Mouse (Mus musculus) heart, embryonic 13.5 days (tissue): Measurements from ENCODE around the gene Col4a2. TPM values are rescaled to one million over a fixed set of nuclear protein-coding genes. Genes with fewer than 3 reads are reported as not detected.

ENCODE experiments used
- ATAC-seq: fragments of 200-750 bp; cut with Nextera tagmentation; 2 replicates; pipeline ENCODE4 v1.8.0; 2017; ENCODE audit warnings: moderate TSS enrichment; ENCODE audit not compliant: insufficient number of reproducible peaks, low FRiP score, low TSS enrichment; ENCODE audit errors: extremely low read depth
- H3K27ac ChIP-seq: fragments of 300-500 bp; sonication (generic); replicated peaks from 2 replicates; pipeline ENCODE4 v1.5.1; 2015; ENCODE audit warnings: moderate library complexity, mild to moderate bottlenecking, inconsistent platforms
- H3K27me3 ChIP-seq: fragments of 300-500 bp; sonication (generic); replicated peaks from 2 replicates; pipeline ENCODE4 v1.6.1; 2015; ENCODE audit warnings: mild to moderate bottlenecking, inconsistent platforms
- H3K36me3 ChIP-seq: fragments of 300-500 bp; sonication (generic); 2 replicates; pipeline ENCODE4 v1.6.1; 2015; ENCODE audit warnings: mild to moderate bottlenecking, inconsistent platforms
- H3K4me1 ChIP-seq: fragments of 300-500 bp; sonication (generic); 2 replicates; pipeline ENCODE4 v1.6.1; 2015; ENCODE audit warnings: inconsistent platforms
- H3K4me2 ChIP-seq: fragments of 300-500 bp; sonication (generic); 2 replicates; pipeline ENCODE4 v1.6.1; 2015; ENCODE audit warnings: inconsistent platforms, mild to moderate bottlenecking, moderate library complexity
- H3K4me3 ChIP-seq: fragments of 300-500 bp; sonication (generic); 2 replicates; pipeline ENCODE4 v1.5.1; 2015; ENCODE audit warnings: moderate library complexity, mild to moderate bottlenecking, inconsistent platforms
- H3K9ac ChIP-seq: fragments of 300-500 bp; sonication (generic); 2 replicates; pipeline ENCODE4 v1.6.1; 2015; ENCODE audit warnings: inconsistent platforms, mild to moderate bottlenecking, moderate library complexity
- H3K9me3 ChIP-seq: fragments of 300-500 bp; sonication (generic); 2 replicates; pipeline ENCODE4 v1.6.1; 2016; ENCODE audit warnings: inconsistent platforms
- WGBS: fragments of 180-500 bp; shearing (Covaris S2); methylation state at CpG from one replicate; pipeline ENCODE4 v1.1.7; 2015; ENCODE audit warnings: mixed read lengths; 5-methylcytosine and 5-hydroxymethylcytosine counted together
- polyA plus RNA-seq: library from polyadenylated mRNA; unstranded; fragments of >200 nt; fragmentation: Nextera tagmentation; extraction: Ambion mirVana; gene quantifications from 2 replicates; pipeline ENCODE4 v1.2.1, GENCODE M21; 2015

The Col4a2 gene
- polyA plus RNA-seq, 1 experiment from 2014 or later, result 71.5 TPM

DNA sequence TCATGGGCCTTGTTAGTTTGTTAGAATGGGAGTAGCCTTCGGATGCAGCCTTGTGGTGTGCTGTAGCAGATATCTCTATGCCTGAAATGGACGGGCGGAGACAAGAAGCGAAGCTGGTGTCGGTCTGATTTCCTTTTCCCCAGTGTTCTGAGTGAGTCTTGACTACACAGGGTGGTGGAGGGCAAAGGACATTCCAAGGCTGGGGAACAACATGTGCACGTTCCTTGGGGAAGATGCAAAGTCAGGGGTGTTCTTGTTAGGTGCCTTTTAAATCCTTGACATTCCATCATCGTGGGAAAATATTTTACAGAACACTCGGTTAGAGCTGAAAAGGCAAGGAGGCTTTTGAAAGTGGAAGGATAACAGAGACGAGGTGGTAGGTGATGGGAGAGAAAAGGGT is 31.9 kb downstream of the Col4a2 start:
- Histone ChIP-seq H3K4me2 (no peak overlapping the region), H3K27ac (no peak overlapping the region), H3K9ac (no peak overlapping the region), H3K27me3 (no peaks in the 10 kb centered on the region), H3K9me3 (no peaks in the 10 kb centered on the region), H3K4me3 (no peak overlapping the region), H3K4me1 (peaks cover 86% of the 10 kb centered on the region), H3K36me3 (peaks cover 6% of the 10 kb centered on the region; the same call in 1 of the 2 replicates)
- 50% methylated on average over 9 of the region's 9 CpGs for WGBS
- no peak for ATAC-seq

GRCm38 (mm10) chr8:11346225-11346624 is 33.6 kb downstream of the Col4a2 start:
- WGBS, result 76% methylated on average over 10 of the region's 10 CpGs
- Histone ChIP-seq H3K27ac (no peak overlapping the region), H3K4me3 (no peak overlapping the region), H3K4me1 (peaks cover 86% of the 10 kb centered on the region), H3K9ac (no peak overlapping the region), H3K36me3 (peaks cover 6% of the 10 kb centered on the region; the same call in 1 of the 2 replicates), H3K27me3 (no peaks in the 10 kb centered on the region), H3K9me3 (no peaks in the 10 kb centered on the region), H3K4me2 (no peak overlapping the region)
- ATAC-seq, result no peak

DNA sequence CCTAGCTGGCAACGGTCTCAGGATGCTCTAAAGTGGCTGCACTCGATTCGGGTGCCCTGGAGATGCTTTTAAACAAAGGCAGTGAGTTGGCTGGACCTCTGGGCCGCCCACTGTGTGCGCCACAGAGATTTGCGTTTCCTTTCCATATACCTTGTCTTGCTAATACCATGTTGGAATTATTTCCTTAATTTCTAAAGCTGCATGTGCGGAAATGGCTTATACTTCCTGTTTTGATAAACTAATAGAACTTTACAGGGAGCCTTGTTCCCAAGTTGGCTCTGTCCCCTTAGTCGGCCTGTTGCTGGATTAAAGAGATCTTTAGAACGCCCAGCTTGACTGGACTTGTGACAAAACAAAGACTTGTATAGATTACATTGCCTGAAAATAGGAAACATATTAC is 35.1 kb downstream of the Col4a2 start:
- H3K27ac ChIP-seq, result peak overlapping the region; percentile 55
- WGBS, result 67% methylated on average over 9 of the region's 9 CpGs
- no peak overlapping the region for H3K4me2 ChIP-seq
- peaks cover 76% of the 10 kb centered on the region for H3K4me1 ChIP-seq
- H3K36me3 ChIP-seq, result peaks cover 6% of the 10 kb centered on the region; the same call in 1 of the 2 replicates
- H3K4me3 ChIP-seq, result no peak overlapping the region
- H3K9me3 ChIP-seq, result no peaks in the 10 kb centered on the region
- ATAC-seq, result no peak
- no peak overlapping the region for H3K9ac ChIP-seq
- no peaks in the 10 kb centered on the region for H3K27me3 ChIP-seq

DNA sequence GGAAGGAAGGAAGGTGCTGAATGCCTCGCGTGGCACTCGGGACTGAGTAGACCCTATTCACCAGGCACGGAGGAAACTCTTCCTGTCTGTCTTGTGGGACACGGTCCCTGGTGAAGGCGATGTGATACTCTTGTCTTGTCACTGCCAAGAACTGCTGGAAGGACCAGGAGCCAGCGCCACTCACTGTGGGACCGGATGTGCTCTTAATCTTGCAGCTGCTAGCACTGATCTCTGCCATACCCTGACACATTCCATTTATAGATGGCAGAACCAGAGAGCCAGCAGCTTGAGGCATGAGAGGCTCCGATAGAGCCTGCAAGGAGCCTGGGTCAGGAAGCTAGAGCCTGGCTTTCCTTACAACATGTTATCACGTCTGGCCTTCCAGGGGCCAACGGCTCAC is 36.0 kb downstream of the Col4a2 start:
- no peak for ATAC-seq
- Histone ChIP-seq H3K36me3 (peaks cover 6% of the 10 kb centered on the region; the same call in 1 of the 2 replicates), H3K27ac (peak overlapping the region; percentile 55), H3K27me3 (no peaks in the 10 kb centered on the region), H3K4me1 (peaks cover 67% of the 10 kb centered on the region), H3K9ac (no peak overlapping the region), H3K9me3 (no peaks in the 10 kb centered on the region), H3K4me3 (no peak overlapping the region), H3K4me2 (peak overlapping the region; percentile 40)
- 26% methylated on average over 11 of the region's 11 CpGs for WGBS

GRCm38 (mm10) chr8:11351355-11351754 is 38.8 kb downstream of the Col4a2 start:
- no peak for ATAC-seq
- 82% methylated on average over 6 of the region's 6 CpGs for WGBS
- Histone ChIP-seq H3K4me1 (peaks cover 56% of the 10 kb centered on the region), H3K4me3 (no peak overlapping the region), H3K9me3 (no peaks in the 10 kb centered on the region), H3K27ac (no peak overlapping the region), H3K36me3 (peaks cover 23% of the 10 kb centered on the region), H3K27me3 (no peaks in the 10 kb centered on the region), H3K9ac (no peak overlapping the region), H3K4me2 (no peak overlapping the region)

GRCm38 (mm10) chr8:11352514-11352913 is 39.9 kb downstream of the Col4a2 start:
- no peak overlapping the region for H3K9ac ChIP-seq
- WGBS, result 79% methylated on average over 11 of the region's 11 CpGs
- no peak for ATAC-seq
- H3K36me3 ChIP-seq, result peaks cover 23% of the 10 kb centered on the region
- no peak overlapping the region for H3K4me3 ChIP-seq
- no peak overlapping the region for H3K27ac ChIP-seq
- no peaks in the 10 kb centered on the region for H3K9me3 ChIP-seq
- H3K27me3 ChIP-seq, result no peaks in the 10 kb centered on the region
- peaks cover 59% of the 10 kb centered on the region for H3K4me1 ChIP-seq
- no peak overlapping the region for H3K4me2 ChIP-seq

GRCm38 (mm10) chr8:11354800-11355451 is 42.3 kb downstream of the Col4a2 start:
- H3K9me3 ChIP-seq, result no peaks in the 10 kb centered on the region
- ATAC-seq, result no peak
- WGBS, result 81% methylated on average over 8 of the region's 8 CpGs
- no peaks in the 10 kb centered on the region for H3K27me3 ChIP-seq
- no peak overlapping the region for H3K9ac ChIP-seq
- peaks cover 23% of the 10 kb centered on the region for H3K36me3 ChIP-seq
- peaks cover 50% of the 10 kb centered on the region for H3K4me1 ChIP-seq
- no peak overlapping the region for H3K27ac ChIP-seq
- H3K4me3 ChIP-seq, result no peak overlapping the region
- H3K4me2 ChIP-seq, result no peak overlapping the region

- WGBS, result 82% methylated on average over 3 of the region's 3 CpGs
- Histone ChIP-seq H3K9me3 (no peaks in the 10 kb centered on the region), H3K36me3 (peaks cover 23% of the 10 kb centered on the region), H3K4me1 (peaks cover 50% of the 10 kb centered on the region), H3K9ac (no peak overlapping the region), H3K27me3 (no peaks in the 10 kb centered on the region), H3K4me3 (no peak overlapping the region), H3K27ac (no peak overlapping the region), H3K4me2 (no peak overlapping the region)
- ATAC-seq, result no peak; the same call in 1 of the 2 replicates
Observed at GRCm38 (mm10) chr8:11355900-11356299, 43.3 kb downstream of the Col4a2 start.

- Histone ChIP-seq H3K4me1 (peaks cover 51% of the 10 kb centered on the region), H3K27me3 (no peaks in the 10 kb centered on the region), H3K9ac (peak overlapping the region; percentile 58), H3K36me3 (peaks cover 23% of the 10 kb centered on the region), H3K9me3 (no peaks in the 10 kb centered on the region), H3K27ac (peak overlapping the region; percentile 82), H3K4me2 (no peak overlapping the region), H3K4me3 (no peak overlapping the region)
- ATAC-seq, result no peak
- 35% methylated on average over 8 of the region's 8 CpGs for WGBS
Observed at GRCm38 (mm10) chr8:11356776-11357175, 44.2 kb downstream of the Col4a2 start.

DNA sequence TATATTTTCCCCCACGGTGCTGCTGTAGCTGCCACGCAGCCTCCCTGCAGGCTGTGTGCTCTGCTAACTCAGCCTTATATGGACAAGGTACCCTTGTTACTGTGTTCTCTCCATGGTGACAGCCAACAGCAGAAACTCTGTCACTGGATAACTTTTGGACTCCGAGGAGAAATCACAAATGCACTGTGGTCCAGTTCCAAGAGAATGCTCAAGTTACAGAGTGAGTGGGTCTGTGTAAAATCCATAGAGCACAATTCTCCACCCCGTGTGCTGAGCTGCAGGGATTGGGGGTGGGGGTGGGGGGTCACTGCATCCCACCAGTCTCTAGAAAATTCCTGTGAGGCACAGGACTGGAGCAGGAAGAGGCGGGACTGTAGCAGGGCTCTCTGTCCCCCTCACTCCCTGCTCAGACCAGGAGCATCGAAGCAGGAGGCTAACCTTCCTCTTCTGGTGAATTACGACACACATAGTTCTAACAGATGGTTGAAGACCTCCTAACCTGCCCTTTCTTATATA is 45.4 kb downstream of the Col4a2 start:
- peaks cover 63% of the 10 kb centered on the region for H3K4me1 ChIP-seq
- H3K4me3 ChIP-seq, result no peak overlapping the region
- H3K36me3 ChIP-seq, result peaks cover 23% of the 10 kb centered on the region
- peak; percentile 45; the same call in 1 of the 2 replicates for ATAC-seq
- peak overlapping the region; percentile 58 for H3K9ac ChIP-seq
- H3K27me3 ChIP-seq, result no peaks in the 10 kb centered on the region
- H3K27ac ChIP-seq, result peak overlapping the region; percentile 82
- WGBS, result 29% methylated on average over 7 of the region's 7 CpGs
- no peaks in the 10 kb centered on the region for H3K9me3 ChIP-seq
- peak overlapping the region; percentile 38 for H3K4me2 ChIP-seq

DNA sequence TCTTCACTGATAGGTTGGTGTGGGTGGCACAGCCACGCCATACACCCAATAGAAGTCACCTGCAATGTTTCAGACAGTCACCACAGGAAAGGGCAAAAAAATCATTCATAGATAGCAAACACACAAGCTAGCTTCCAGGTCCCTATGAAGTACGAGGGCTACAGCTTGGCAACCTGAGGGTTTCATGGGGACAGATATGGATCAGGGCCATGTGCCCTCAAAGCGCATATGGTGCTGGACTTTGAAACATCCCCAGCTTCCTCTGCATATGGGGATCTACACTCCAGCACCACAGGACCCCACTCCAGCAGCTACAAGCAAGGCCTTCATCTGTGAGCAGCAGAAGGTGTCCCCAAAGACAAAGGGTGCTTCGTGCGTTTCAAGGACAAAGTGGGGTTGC is 47.2 kb downstream of the Col4a2 start:
- H3K27me3 ChIP-seq, result no peaks in the 10 kb centered on the region
- peaks cover 11% of the 10 kb centered on the region for H3K36me3 ChIP-seq
- no peak overlapping the region for H3K9ac ChIP-seq
- no peak overlapping the region for H3K4me3 ChIP-seq
- H3K9me3 ChIP-seq, result no peaks in the 10 kb centered on the region
- H3K4me2 ChIP-seq, result no peak overlapping the region
- no peak for ATAC-seq
- 78% methylated on average over 5 of the region's 5 CpGs for WGBS
- peaks cover 80% of the 10 kb centered on the region for H3K4me1 ChIP-seq
- H3K27ac ChIP-seq, result 0 out of 2 replicates have a peak overlapping the region, but pooled peaks have one; percentile 12
